Mouse (Mus musculus): ENCODE measurements at regions not wholly inside any gene's neighbourhood (a gene's known extent, or its start where the extent isn't known, plus 50 kb on each side); places are given as distances from the start of the nearest gene placed in this dataset.

DNA sequence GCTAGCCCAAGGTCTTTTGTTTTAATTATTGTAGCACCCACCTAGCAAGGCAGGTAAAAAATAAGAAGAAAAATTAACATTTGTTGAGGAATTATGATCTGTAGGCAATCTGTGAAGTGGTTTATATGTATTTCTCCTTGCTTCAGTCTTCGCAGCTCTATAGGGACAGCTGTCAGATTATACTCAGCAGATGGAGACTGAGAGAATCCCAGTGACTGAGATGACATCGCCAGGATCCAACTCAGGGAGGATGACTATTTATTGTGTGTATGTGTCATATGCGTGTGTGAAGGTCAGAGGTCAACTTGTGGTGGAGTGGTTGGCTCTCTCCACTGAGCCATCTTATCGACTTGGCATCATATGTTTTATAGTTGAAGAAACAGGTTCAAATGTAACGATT lies 362.0 kb upstream of the Chd6 start:
- DNase-seq = no peak

DNA sequence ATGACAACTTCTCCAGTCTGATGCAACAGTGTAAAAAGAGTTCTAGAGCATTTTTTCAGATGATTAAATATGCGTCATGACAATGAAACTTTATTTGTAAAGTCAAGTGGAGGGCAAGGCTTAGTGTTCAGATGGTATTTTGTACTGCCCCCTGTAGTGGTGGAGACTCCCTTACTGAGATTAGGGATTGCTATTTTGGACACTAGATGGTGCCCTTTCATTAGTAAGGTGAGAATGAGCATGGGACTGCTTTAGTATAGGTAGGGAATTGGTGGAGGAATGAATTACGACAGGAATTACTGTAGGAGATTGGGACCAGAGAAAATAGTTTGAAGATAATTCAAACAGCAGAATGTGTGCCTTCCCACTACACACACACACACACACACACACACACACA lies 361.1 kb upstream of the Chd6 start:
- peak; percentile 10 for DNase-seq

DNA sequence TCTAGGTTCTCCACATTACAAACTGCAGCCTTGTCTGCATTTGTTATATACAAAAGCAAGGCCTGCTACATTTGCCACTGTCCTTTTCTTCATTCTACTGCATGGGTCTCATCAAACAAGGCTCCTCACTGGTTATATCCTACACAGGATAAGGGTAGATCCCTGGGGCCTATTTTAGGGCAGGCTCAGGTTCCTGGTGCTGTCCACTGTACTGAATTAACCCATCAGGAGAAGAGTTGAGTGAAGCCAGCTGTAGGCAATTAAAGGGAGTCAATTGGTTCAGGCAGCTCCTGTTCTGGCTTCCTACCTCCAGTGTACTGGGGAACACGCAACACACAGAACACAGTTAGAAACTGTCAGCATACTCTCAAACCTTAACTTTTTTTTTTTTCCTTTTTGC lies 358.2 kb upstream of the Chd6 start:
- DNase-seq = no peak

DNA sequence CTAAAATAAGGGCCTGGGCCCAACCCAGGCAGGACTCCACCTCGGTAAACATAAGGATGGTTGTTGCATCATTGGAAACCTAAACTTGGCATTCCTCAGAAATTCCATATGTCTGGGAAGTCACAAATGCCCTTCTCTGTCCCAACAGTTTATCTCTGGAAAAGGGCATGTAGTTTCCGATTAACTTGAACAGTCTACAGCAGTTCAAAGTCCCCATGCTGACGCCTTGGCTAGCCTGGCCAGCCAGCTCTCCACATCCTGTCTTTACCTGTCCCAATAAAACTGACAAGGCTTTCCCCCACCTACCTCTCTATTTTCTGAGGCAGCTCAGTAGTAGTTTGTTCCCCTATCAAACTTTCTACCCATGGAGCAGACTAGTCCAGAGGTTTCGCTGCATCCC lies 351.7 kb upstream of the Chd6 start:
- no peak for DNase-seq

DNA sequence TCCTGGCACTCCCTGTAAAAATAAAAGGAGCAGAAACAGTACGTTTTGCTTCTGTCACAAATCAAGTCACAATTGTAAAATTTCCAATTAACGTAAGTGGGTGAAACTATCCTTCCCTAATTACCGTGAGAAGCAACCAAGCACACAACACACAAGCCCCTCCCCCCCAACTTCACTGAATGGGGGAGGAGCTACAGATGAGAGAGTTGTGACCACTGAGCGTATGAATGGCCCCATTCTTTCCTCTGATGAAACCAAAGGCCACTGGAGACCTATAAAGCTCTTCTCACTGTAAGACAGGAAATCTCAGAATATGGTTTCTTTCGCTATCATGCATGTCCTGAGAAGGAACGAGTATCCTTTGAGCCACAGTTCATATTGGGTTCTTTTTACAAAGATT lies 345.6 kb upstream of the Chd6 start:
- DNase-seq = no peak

DNA sequence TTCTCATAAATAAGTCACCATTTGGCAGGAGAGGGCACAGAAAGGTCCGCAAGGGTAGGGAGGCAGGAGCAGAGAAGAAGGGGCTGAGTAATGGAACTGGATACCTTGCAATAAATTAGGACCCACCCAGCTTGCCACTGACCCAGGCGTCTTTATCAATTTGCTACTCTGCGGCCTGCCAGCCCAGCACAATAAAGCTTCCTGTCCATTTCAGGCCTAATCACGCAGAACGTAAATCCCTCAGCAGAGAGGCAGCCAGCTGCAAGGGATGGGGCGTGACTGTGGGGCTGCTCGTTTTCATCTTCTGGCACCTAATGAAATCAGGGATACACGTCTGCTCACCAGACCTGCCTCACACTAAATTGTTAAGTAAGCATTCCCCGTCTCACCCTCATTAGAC lies 324.9 kb upstream of the Chd6 start:
- no peak for DNase-seq

DNA sequence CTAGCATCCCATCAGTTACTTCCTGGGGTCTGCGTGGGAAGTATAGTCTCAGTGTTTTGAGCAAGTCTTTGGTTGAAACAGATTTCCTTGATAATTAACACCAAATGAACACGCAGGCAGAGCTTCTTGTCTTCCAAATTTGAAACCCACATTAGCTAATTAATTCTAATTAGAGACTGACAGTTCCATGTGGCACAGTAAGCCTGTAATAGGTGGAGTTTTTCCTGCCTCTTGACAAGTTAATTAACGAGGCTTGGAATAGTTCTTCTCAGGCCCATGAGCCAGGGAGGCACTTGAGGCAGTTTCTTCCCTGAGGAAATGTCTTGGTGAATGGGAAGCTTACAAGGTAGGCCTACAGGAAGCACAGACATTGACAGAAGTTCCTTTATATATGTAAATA lies 320.4 kb upstream of the Chd6 start:
- no peak for DNase-seq

DNA sequence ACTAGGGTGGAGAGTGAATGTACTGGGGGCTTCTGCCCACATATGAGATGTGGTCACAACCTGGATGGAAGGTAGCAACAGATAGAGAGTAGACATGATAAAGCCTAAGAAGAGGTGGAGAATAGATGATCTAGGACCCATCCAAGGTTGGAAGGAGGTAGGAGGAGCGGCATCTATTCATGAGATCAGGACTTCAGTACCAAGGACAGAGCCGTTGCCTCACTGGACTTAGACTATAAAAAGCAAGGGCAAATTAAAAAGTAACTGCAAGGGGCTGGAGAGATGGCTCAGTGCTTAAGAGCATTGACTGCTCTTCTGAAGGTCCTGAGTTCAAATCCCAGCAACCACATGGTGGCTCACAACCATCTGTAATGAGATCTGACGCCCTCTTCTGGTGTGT lies 316.7 kb upstream of the Chd6 start:
- DNase-seq = peak; percentile 9

DNA sequence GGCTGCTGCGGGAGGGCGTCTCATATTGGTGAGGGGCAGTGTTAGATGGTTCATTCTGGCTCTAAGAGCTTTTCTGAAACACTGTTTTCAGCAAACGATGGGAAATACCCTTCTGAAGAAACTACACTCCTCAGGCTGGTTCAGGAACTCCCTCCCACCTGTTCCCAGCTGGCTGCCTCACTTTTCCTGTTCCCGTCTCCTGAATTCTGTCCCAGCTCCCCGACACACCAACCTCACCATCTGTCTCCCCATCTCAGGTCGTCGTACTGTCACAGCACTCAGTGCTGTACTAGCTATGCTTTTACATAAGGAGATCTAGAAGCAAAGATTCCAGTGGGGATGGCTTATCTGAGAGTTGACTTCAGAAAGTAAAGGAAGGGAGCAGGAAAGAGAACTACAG lies 309.2 kb upstream of the Chd6 start:
- no peak for DNase-seq

DNA sequence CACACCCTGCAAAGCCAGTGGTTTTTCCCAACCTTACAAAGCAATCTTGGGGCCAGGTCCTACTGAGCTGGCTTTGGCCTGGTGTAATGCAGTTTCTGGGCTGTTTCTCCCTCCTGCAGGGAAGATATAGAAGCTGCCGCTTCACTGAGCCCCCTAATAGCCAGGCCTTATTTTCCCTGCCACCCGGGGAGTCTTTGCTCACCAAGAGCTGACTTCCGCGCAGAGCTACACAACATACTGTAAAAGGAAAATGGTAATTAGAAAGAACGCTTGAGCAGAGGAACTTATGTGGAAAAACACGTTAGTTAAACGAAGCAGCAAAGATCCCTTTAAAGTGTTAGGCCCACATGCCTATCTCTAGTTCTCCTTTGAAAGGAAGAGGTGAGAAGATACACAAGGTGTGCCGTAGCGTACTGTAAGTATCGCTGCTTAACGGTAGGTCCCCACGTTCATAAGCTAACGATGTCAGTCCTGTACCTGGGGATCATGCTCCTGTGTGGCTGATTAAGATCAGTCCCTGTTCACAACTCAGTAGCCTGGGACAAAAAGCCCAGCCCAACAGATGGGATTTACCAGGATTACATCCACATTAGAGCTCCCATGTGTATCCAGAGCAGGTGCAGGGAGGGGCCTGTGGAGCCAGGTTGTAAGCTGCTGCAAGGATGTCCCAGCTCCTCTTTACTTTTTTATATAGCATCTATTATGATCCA lies 307.5 kb upstream of the Chd6 start:
- DNase-seq = no peak

DNA sequence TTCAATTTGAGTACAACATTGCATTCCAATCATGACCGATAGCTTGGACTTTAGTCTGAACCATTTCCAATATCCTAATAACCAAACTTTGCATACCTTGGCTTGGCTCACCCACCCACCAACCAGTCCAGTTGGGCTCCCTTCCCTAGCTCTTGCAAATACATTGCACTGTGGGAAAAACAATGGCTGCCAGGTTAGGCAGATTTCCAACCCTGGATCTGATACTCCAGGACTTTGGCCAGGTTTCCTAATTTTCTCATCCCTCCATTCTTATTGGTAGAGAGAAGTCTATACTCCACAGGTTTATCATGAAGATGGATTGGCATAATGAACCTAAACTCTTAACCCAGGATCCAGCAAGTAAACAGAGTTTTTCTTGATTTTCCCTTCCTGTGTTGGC lies 299.4 kb upstream of the Chd6 start:
- no peak for DNase-seq

DNA sequence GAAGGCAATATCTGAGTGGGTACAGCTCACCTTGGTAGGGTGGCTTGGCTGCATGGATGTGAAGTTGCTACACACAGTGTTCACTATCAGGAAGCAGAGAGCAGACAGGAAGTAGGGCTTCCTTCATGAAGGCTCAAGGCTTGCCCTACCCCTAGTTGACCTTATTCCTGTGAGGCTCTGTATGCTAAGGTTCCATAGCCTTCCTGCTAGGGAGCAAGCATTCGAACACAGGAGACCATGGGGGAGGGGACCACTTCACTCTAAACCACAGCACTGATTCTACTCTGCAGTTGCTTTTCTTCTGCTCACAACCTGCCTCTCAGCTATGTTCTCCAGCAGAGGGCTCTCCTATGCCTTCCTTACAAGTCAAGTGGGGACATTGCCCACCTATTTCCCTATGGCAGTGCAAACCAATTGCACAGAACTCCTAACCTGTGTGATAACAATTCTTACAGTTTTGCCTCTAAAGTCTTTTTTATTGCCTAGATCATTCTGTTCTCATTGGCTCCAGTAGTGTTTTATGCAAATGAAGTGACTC lies 297.0 kb upstream of the Chd6 start:
- DNase-seq = no peak

DNA sequence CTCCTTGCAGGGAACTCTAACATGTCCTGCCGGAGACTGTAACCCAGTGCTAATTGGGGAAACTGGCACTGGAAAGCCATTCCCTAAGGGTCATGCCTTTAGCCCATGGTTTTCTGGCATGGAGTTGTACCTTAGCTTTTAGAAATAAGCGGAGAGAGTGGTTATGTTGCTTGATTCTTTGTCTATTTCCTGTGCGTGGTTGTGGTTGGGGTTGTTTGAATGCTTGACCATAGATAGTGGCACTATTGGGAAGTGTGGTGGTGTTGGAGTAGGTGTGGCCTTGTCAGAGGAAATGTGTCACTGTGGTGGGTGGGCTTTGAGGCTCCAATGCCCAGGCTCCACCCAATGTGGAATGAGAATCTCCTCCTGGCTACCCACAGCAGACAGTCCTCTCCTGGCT lies 289.2 kb upstream of the Chd6 start:
- no peak for DNase-seq

DNA sequence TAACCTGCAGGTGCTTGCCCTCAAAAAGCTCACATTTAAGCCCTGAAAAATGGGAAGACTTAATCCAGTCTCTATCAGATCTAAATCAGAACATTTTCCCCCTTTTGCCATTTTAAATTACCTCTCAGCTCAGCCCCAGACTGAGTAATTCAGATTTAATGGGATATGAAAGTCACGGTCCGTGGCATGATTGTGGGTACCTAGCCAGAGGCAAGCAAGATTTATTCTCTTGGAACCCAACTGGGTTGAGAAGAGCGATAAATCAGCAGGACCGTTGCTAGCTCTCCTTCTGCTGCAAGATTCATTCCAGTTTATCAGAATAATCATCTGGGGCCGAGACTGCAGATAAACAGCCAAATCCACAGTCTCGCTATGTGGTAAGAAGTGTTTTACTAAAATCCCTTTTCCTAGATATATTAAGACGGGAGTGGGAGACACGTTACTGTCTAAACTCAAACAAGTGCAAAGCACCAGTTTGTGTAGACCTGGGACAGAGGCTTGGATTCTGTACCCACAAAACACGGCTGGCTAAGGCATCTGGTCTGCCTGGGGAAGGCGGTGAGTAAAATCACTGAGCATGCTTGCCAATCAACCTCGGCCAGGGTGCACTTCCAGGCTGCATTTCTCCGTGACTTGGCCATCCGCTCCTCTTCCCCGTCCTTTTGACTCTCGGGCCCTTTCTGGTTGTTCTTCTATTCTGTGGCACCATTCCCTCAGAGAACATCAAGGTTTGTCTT lies 282.2 kb upstream of the Chd6 start:
- DNase-seq = no peak

DNA sequence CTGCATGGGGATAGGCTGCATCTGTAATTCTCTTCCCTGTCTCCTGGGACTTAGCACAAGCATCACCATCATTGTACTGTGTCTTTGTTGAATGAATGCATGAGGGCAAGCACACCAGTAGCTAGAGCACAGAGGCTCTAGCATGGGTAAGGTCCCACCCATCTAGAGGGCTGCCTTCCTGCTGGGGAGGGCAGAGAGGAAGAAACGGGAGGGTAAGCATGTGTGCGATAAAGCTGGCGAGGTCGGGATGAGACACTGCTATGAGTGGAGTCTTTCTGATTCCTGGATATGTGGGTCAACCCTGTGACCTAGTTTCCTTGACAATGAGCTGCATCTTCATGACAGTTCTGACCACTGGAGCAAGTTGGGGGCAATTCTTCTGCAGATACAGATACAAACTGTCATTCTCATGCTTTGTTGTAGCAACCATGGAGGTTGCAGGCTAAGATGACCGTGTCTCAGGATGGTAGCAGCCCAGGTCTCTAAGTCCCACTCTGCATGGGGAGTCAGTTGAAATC lies 280.5 kb upstream of the Chd6 start:
- DNase-seq = no peak

DNA sequence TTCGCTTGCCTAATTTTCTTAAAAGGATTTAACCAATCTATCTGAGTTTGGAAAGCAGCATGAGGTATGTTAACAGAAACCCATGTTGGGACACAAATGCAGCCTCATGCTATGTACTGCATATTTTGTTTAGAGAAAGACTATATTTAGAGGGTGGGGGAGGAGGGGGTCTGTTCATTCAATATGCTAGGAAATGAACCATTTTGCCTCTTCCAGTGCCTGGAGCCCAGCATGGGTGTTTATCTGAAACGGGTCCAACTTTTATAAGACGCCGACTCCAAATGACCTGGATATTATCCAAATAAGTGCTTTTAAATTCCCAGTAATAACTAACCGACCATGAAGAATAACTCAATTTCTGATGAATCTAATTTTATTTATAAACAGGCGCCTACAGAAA lies 278.2 kb upstream of the Chd6 start:
- DNase-seq = no peak

DNA sequence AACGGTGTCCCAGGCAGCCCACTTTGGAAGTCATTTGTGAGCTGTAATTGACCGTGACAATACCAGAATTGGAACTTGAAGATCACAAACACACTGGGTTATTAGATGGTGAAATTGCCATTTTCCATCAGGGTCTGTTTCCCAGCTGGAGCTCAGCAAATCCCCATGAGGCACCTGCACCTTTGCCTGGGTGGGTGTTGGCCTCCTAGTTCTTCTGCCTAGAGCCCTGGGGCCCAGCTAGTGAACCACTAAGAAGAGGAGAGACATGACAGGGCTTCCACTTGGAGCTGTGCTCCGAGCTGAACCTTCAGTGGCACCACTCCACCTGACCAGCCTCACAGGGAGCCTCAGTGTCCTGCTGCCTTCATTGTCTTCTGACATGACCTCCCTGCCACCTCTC lies 273.5 kb upstream of the Chd6 start:
- DNase-seq = no peak

DNA sequence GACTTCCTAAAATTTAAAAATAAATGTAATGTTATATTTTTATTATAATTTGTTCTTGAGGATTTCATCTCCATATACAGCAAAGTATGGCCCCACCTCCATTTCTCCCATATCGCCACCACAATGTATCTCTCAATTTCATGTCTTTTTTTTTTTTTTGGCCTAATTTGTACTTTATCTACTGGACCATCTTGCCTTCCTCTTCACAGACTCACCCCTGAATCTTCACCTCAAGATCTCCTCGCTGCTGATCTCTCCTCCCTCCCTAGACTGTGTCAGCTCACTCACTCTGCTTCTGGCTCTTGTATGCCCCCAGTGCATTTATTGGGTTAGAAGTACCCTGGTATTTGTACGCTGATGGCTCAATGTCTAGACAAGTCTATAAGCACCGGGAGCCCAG lies 269.4 kb upstream of the Chd6 start:
- no peak for DNase-seq

DNA sequence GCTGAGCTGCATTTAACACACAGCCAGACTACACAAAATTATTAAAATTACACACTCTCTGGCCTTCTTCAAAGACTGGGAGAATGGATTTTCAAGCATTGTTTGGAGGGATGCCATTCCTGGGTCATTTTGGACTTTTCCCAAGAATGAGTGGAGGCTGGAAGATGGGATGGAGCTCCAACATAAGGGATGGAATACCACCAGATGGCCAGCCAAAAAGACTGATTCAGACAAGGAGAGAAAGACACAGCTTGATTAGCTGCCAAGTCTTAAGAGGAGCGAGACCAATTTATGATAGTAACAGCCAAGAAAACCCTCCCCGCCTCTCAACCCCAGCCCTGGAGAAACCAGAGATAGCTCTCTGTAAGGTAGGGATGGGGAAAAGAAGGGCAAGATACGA lies 253.4 kb upstream of the Chd6 start:
- no peak for DNase-seq

DNA sequence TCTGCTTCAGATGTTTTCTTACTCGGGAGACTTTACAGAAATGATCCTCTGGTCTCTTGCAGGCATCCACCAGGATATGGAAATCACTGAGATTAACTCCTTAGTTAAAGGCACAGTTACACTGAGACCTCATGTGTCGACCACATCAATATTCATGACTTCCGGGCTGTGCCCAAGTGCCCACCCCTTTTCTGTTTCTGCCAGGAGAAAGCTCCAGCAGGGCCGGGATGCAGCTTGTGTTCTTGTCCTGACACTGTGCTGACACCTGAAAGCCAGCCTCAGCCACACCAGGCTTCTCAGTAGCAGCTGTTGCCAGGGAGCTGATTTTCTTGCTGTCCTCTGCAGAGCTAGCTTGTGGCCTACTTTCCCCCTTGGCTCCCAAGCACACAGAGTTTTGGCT lies 240.2 kb upstream of the Chd6 start:
- DNase-seq = no peak

DNA sequence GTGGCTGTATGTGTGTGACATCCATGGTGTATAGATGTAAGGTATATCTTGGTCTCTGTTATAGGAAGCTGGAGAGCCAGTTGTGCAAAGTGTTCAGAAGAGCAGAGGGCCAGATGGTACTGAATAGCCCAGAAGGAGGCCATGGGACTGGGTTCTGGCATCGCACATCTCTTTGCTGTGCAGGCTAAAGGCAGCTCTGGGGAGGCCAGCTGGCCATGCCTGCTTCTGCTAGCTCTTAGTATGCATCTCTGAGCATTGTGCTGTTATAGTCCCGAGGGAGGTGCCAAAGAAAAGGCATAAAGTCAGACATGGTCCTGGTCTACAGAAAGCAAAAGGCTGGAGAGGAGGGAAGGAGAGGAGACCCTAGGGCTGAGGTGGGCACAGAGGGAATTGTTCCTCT lies 235.1 kb upstream of the Chd6 start:
- DNase-seq = no peak

DNA sequence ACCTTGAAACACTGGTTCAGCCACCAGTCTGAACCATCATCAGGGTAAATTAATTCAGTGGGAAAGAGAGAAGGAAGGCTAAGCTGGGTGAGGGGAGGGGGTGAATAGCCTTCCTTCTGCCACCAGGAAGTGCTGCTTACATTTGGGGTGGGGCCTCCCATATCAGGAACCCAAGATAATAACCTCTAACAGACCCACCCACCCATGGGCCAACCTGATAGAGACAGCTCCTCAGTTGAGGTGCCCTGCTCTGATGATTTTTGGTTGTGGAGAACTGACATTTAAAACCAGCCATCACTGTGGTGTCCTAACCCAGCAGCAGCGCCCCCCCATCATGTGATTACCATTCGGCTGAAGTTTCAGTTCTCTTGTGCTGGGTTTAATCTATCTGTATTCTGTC lies 233.8 kb upstream of the Chd6 start:
- DNase-seq = no peak

DNA sequence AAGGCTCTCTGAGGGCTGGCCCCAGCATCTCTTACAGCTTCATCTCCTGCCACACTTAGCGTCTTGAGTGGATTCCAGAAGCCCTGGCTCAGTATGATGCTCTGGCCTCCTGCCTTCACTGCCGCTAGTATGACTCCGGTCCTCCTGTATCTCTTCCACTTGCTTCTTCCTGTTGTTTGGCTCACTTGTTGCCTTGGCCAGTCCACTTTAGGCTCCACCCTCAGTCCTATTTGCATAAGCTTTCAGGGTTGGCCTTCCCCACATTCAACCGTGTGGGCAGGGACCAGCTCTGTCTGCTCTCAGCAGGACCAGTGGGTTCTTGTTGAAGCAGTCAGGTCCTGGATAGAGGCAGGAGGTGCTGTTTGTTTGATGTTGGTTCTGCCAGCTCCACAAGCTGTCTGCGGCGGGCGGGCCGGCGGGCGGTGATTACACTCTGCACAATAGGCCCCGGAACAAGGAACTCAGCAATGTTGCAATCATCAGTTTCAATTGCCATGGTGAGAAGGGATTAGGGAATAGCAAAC lies 232.6 kb upstream of the Chd6 start:
- peak; percentile 36 for DNase-seq

DNA sequence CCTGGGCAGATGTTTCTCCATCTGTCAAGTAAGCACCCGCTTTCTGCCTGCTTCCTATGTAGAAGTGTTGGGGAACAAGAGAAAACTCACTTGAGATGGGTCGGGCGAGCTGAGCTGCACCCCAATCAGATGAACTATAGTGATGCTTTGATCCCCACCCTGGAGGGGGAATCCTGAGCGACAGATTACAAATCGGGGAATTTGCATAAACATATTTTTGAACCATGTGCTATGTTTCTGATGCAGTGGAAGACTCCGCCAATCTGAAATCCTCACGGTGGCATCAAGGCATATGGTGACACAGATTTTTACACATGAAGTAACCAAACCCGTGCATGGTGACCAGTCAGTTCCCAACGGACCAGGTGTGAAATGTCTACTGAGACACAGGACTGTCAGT lies 231.4 kb upstream of the Chd6 start:
- DNase-seq = no peak
